Mouse (Mus musculus): ENCODE data around the gene Plekho1. TPM values are rescaled to one million over a fixed set of nuclear protein-coding genes. Genes with fewer than 3 reads are reported as not detected.
A peak's percentile ranks its signal among the peaks of the same experiment; 100 is the strongest.
"Not testable (repeated sequence)": the region's sequence is repeated elsewhere in the genome, so short reads cannot be mapped to it uniquely, and the experiment has no call there.

The Plekho1 gene
- polyA plus RNA-seq, 1 experiment from 2014 or later: 66.0 TPM

GRCm38 (mm10) chr3:95970661-95971060, 25.1 kb downstream of the Plekho1 start:
- not testable (repeated sequence) for H3K36me3 ChIP-seq (replicated peaks); H3K4me3 ChIP-seq; H3K27ac ChIP-seq; DNase-seq (ENCODE audit: extremely low spot score, low spot score); H3K9me3 ChIP-seq
- Histone ChIP-seq H3K4me1 (peaks cover 30% of the 10 kb centered on the region), H3K27me3 (ENCODE audit: poor library complexity, severe bottlenecking) (peaks cover 35% of the 10 kb centered on the region)
- 53% methylated on average over 7 of the region's 7 CpGs for WGBS

GRCm38 (mm10) chr3:95969277-95969676, 26.5 kb downstream of the Plekho1 start:
- WGBS: 98% methylated on average over 1 of the region's 1 CpGs
- peaks cover 22% of the 10 kb centered on the region for H3K27me3 ChIP-seq (ENCODE audit: poor library complexity, severe bottlenecking)
- no peak overlapping the region for H3K4me3 ChIP-seq
- no peaks in the 10 kb centered on the region for H3K36me3 ChIP-seq (replicated peaks)
- no peaks in the 10 kb centered on the region for H3K9me3 ChIP-seq
- DNase-seq (ENCODE audit: extremely low spot score, low spot score): no peak
- H3K27ac ChIP-seq: no peak overlapping the region
- H3K4me1 ChIP-seq: peaks cover 29% of the 10 kb centered on the region

GRCm38 (mm10) chr3:95965518-95966451, 30.0 kb downstream of the Plekho1 start:
- Histone ChIP-seq H3K27me3 (ENCODE audit: poor library complexity, severe bottlenecking) (no peaks in the 10 kb centered on the region; the same call in 1 of the 2 replicates), H3K9me3 (no peaks in the 10 kb centered on the region), H3K4me3 (no peak overlapping the region; the same call in 1 of the 2 replicates), H3K27ac (no peak overlapping the region), H3K4me1 (peaks cover 19% of the 10 kb centered on the region), H3K36me3 (replicated peaks) (no peaks in the 10 kb centered on the region)
- DNase-seq (ENCODE audit: extremely low spot score, low spot score): no peak
- 17% methylated on average over 7 of the region's 7 CpGs for WGBS

GRCm38 (mm10) chr3:95963681-95964080, 32.1 kb downstream of the Plekho1 start:
- no peaks in the 10 kb centered on the region for H3K9me3 ChIP-seq
- 42% methylated on average over 4 of the region's 4 CpGs for WGBS
- H3K4me3 ChIP-seq: no peak overlapping the region
- peaks cover 19% of the 10 kb centered on the region for H3K4me1 ChIP-seq
- no peaks in the 10 kb centered on the region for H3K36me3 ChIP-seq (replicated peaks)
- no peak for DNase-seq (ENCODE audit: extremely low spot score, low spot score)
- H3K27me3 ChIP-seq (ENCODE audit: poor library complexity, severe bottlenecking): no peaks in the 10 kb centered on the region; the same call in 1 of the 2 replicates
- H3K27ac ChIP-seq: no peak overlapping the region

GRCm38 (mm10) chr3:95963230-95963629, 32.6 kb downstream of the Plekho1 start:
- no peak for DNase-seq (ENCODE audit: extremely low spot score, low spot score)
- Histone ChIP-seq H3K4me3 (no peak overlapping the region), H3K36me3 (replicated peaks) (no peaks in the 10 kb centered on the region), H3K27me3 (ENCODE audit: poor library complexity, severe bottlenecking) (no peaks in the 10 kb centered on the region; the same call in 1 of the 2 replicates), H3K4me1 (peaks cover 19% of the 10 kb centered on the region), H3K9me3 (no peaks in the 10 kb centered on the region), H3K27ac (no peak overlapping the region)
- WGBS: 21% methylated on average over 2 of the region's 2 CpGs

- not testable (repeated sequence) for DNase-seq (ENCODE audit: extremely low spot score, low spot score); H3K36me3 ChIP-seq (replicated peaks); H3K27me3 ChIP-seq (ENCODE audit: poor library complexity, severe bottlenecking); H3K4me3 ChIP-seq; H3K27ac ChIP-seq; H3K9me3 ChIP-seq
- WGBS: 88% methylated on average over 8 of the region's 8 CpGs
- H3K4me1 ChIP-seq: peaks cover 19% of the 10 kb centered on the region
Measured at GRCm38 (mm10) chr3:95962182-95962581, 33.6 kb downstream of the Plekho1 start.

GRCm38 (mm10) chr3:95959807-95960206, 36.0 kb downstream of the Plekho1 start:
- H3K4me3 ChIP-seq: no peak overlapping the region
- DNase-seq (ENCODE audit: extremely low spot score, low spot score): no peak
- H3K36me3 ChIP-seq (replicated peaks): no peaks in the 10 kb centered on the region
- H3K27me3 ChIP-seq (ENCODE audit: poor library complexity, severe bottlenecking): no peaks in the 10 kb centered on the region
- H3K4me1 ChIP-seq: peaks cover 14% of the 10 kb centered on the region
- 95% methylated on average over 1 of the region's 1 CpGs for WGBS
- H3K9me3 ChIP-seq: peaks cover under 1% of the 10 kb centered on the region; the same call in 1 of the 2 replicates
- no peak overlapping the region for H3K27ac ChIP-seq

- no peaks in the 10 kb centered on the region for H3K36me3 ChIP-seq (replicated peaks)
- H3K27ac ChIP-seq: no peak overlapping the region
- H3K4me3 ChIP-seq: no peak overlapping the region
- H3K9me3 ChIP-seq: peaks cover 6% of the 10 kb centered on the region; the same call in 1 of the 2 replicates
- no peaks in the 10 kb centered on the region for H3K27me3 ChIP-seq (ENCODE audit: poor library complexity, severe bottlenecking)
- 75% methylated on average over 5 of the region's 5 CpGs for WGBS
- peaks cover 14% of the 10 kb centered on the region for H3K4me1 ChIP-seq
- DNase-seq (ENCODE audit: extremely low spot score, low spot score): no peak
Measured at GRCm38 (mm10) chr3:95959082-95959481, 36.7 kb downstream of the Plekho1 start.

GRCm38 (mm10) chr3:95957359-95958148, 38.2 kb downstream of the Plekho1 start:
- no peak for DNase-seq (ENCODE audit: extremely low spot score, low spot score)
- Histone ChIP-seq H3K4me3 (no peak overlapping the region), H3K27ac (no peak overlapping the region), H3K4me1 (peaks cover 15% of the 10 kb centered on the region), H3K27me3 (ENCODE audit: poor library complexity, severe bottlenecking) (no peaks in the 10 kb centered on the region), H3K36me3 (replicated peaks) (no peaks in the 10 kb centered on the region), H3K9me3 (peaks cover 6% of the 10 kb centered on the region; the same call in 1 of the 2 replicates)
- WGBS: 83% methylated on average over 8 of the region's 8 CpGs

- no peak overlapping the region for H3K4me3 ChIP-seq
- H3K27ac ChIP-seq: no peak overlapping the region
- no peak for DNase-seq (ENCODE audit: extremely low spot score, low spot score)
- H3K36me3 ChIP-seq (replicated peaks): no peaks in the 10 kb centered on the region
- H3K4me1 ChIP-seq: peaks cover 22% of the 10 kb centered on the region
- H3K27me3 ChIP-seq (ENCODE audit: poor library complexity, severe bottlenecking): no peaks in the 10 kb centered on the region
- WGBS: 92% methylated on average over 5 of the region's 5 CpGs
- peaks cover 6% of the 10 kb centered on the region; the same call in 1 of the 2 replicates for H3K9me3 ChIP-seq
Measured at GRCm38 (mm10) chr3:95955318-95955717, 40.5 kb downstream of the Plekho1 start.

- WGBS: 91% methylated on average over 12 of the region's 12 CpGs
- DNase-seq (ENCODE audit: extremely low spot score, low spot score); H3K27ac ChIP-seq; H3K27me3 ChIP-seq (ENCODE audit: poor library complexity, severe bottlenecking); H3K36me3 ChIP-seq (replicated peaks); H3K4me3 ChIP-seq; H3K9me3 ChIP-seq: not testable (repeated sequence)
- peaks cover 26% of the 10 kb centered on the region for H3K4me1 ChIP-seq
Measured at GRCm38 (mm10) chr3:95954648-95955173, 41.1 kb downstream of the Plekho1 start.

GRCm38 (mm10) chr3:95953522-95953921, 42.3 kb downstream of the Plekho1 start:
- peaks cover 6% of the 10 kb centered on the region; the same call in 1 of the 2 replicates for H3K9me3 ChIP-seq
- H3K27me3 ChIP-seq (ENCODE audit: poor library complexity, severe bottlenecking): no peaks in the 10 kb centered on the region
- H3K27ac ChIP-seq: peak overlapping the region; percentile 63; the same call in 1 of the 2 replicates
- WGBS: 82% methylated on average over 3 of the region's 3 CpGs
- H3K4me3 ChIP-seq: no peak overlapping the region
- H3K36me3 ChIP-seq (replicated peaks): peaks cover 9% of the 10 kb centered on the region
- DNase-seq (ENCODE audit: extremely low spot score, low spot score): no peak
- peaks cover 26% of the 10 kb centered on the region for H3K4me1 ChIP-seq
